Mouse (Mus musculus): ENCODE data around the gene Sowaha. TPM values are rescaled to one million over a fixed set of nuclear protein-coding genes. Genes with fewer than 3 reads are reported as not detected.
"Not testable (repeated sequence)": the region's sequence is repeated elsewhere in the genome, so short reads cannot be mapped to it uniquely, and the experiment has no call there.

The Sowaha gene
- polyA plus RNA-seq, 1 experiment from 2014 or later = 0.58 TPM

- Histone ChIP-seq H3K36me3 (ENCODE audit: control insufficient read depth, insufficient read depth, low read length) (0 out of 2 replicates have a peak, but pooled peaks cover 9% of the 10 kb centered on the region), H3K27ac (ENCODE audit: low read length) (no peak overlapping the region), H3K27me3 (ENCODE audit: control insufficient read depth, insufficient read depth, low read length) (no peaks in the 10 kb centered on the region), H3K9ac (ENCODE audit: low read length) (no peak overlapping the region), H3K9me3 (replicated peaks; ENCODE audit: control insufficient read depth, low read length) (no peaks in the 10 kb centered on the region), H3K4me1 (ENCODE audit: control insufficient read depth, insufficient read depth, low read length) (peaks cover 12% of the 10 kb centered on the region), H3K4me2 (ENCODE audit: low read depth, low read length) (no peak overlapping the region), H3K4me3 (replicated peaks; ENCODE audit: low read length) (no peak overlapping the region)
- WGBS = 86% methylated on average over 3 of the region's 3 CpGs
- no peak for ATAC-seq (ENCODE audit: insufficient read depth, low FRiP score)
These were observed 51.9 kb downstream of the Sowaha start for GRCm38 (mm10) chr11:53427993-53428715.

- 83% methylated on average over 3 of the region's 3 CpGs for WGBS
- H3K4me2 ChIP-seq (ENCODE audit: low read depth, low read length); H3K4me3 ChIP-seq (replicated peaks; ENCODE audit: low read length); H3K9me3 ChIP-seq (replicated peaks; ENCODE audit: control insufficient read depth, low read length); ATAC-seq (ENCODE audit: insufficient read depth, low FRiP score); H3K36me3 ChIP-seq (ENCODE audit: control insufficient read depth, insufficient read depth, low read length); H3K27me3 ChIP-seq (ENCODE audit: control insufficient read depth, insufficient read depth, low read length); H3K27ac ChIP-seq (ENCODE audit: low read length); H3K9ac ChIP-seq (ENCODE audit: low read length): not testable (repeated sequence)
- peaks cover 12% of the 10 kb centered on the region for H3K4me1 ChIP-seq (ENCODE audit: control insufficient read depth, insufficient read depth, low read length)
These were observed 53.2 kb downstream of the Sowaha start for GRCm38 (mm10) chr11:53426914-53427313.

Other genes with a start within 250 kb of the Sowaha start
- gene Hspa4, start 179.8 kb downstream of the Sowaha start, polyA plus RNA-seq (2015; fragmentation: Nextera tagmentation; extraction: Ambion mirVana) = 67.9 and 69.2 TPM in 2 replicates
- 18.7 and 19.5 TPM in 2 replicates for gene Zcchc10, start 155.6 kb downstream of the Sowaha start, polyA plus RNA-seq (2015; fragmentation: Nextera tagmentation; extraction: Ambion mirVana)
- gene Aff4, start 129.4 kb downstream of the Sowaha start, polyA plus RNA-seq (2015; fragmentation: Nextera tagmentation; extraction: Ambion mirVana) = 20.5 and 21.1 TPM in 2 replicates
- gene Leap2, start 57.1 kb downstream of the Sowaha start, polyA plus RNA-seq (2015; fragmentation: Nextera tagmentation; extraction: Ambion mirVana) = 5.4 and 8.4 TPM in 2 replicates
- gene Uqcrq, start 49.4 kb downstream of the Sowaha start, polyA plus RNA-seq (2015; fragmentation: Nextera tagmentation; extraction: Ambion mirVana) = 588 and 617 TPM in 2 replicates
- gene Gdf9, start 49.3 kb downstream of the Sowaha start, polyA plus RNA-seq (2015; fragmentation: Nextera tagmentation; extraction: Ambion mirVana) = 1.5 and 2.0 TPM in 2 replicates
- 0.10 TPM in 2 replicates for gene Gm10447, start 23.2 kb downstream of the Sowaha start, polyA plus RNA-seq (2015; fragmentation: Nextera tagmentation; extraction: Ambion mirVana)
- 1.8 TPM in 2 replicates for gene Shroom1, start 23.1 kb downstream of the Sowaha start, polyA plus RNA-seq (2015; fragmentation: Nextera tagmentation; extraction: Ambion mirVana)
- gene Gm9837, start 9.8 kb downstream of the Sowaha start, polyA plus RNA-seq (2015; fragmentation: Nextera tagmentation; extraction: Ambion mirVana) = not detected in 2 replicates
- gene Gm9945, start 108 bp downstream of the Sowaha start, polyA plus RNA-seq (2015; fragmentation: Nextera tagmentation; extraction: Ambion mirVana) = not detected in 2 replicates
- 33.8 and 34.4 TPM in 2 replicates for gene Sept8, start 39.0 kb upstream of the Sowaha start, polyA plus RNA-seq (2015; fragmentation: Nextera tagmentation; extraction: Ambion mirVana)
- gene Kif3a, start 87.1 kb upstream of the Sowaha start, polyA plus RNA-seq (2015; fragmentation: Nextera tagmentation; extraction: Ambion mirVana) = 53.5 and 57.0 TPM in 2 replicates
- 0.95 and 1.1 TPM in 2 replicates for gene Il4, start 138.4 kb upstream of the Sowaha start, polyA plus RNA-seq (2015; fragmentation: Nextera tagmentation; extraction: Ambion mirVana)
- gene Il13, start 154.4 kb upstream of the Sowaha start, polyA plus RNA-seq (2015; fragmentation: Nextera tagmentation; extraction: Ambion mirVana) = not detected in 2 replicates
- 25.2 and 27.8 TPM in 2 replicates for gene Rad50, start 227.0 kb upstream of the Sowaha start, polyA plus RNA-seq (2015; fragmentation: Nextera tagmentation; extraction: Ambion mirVana)
- gene Il5, start 240.5 kb upstream of the Sowaha start, polyA plus RNA-seq (2015; fragmentation: Nextera tagmentation; extraction: Ambion mirVana) = 0.15 TPM in 1 of 2 replicates, not detected in the other

All from stomach, embryonic 16.5 days (tissue).